Mouse (Mus musculus) thymus, postnatal 14 days (tissue): Measurements from ENCODE around the gene Tbxa2r.

Experiments
- DNase-seq: peaks from one replicate; pipeline ENCODE4 v3.0.0; 2021

Tbxa2r gene

DNA sequence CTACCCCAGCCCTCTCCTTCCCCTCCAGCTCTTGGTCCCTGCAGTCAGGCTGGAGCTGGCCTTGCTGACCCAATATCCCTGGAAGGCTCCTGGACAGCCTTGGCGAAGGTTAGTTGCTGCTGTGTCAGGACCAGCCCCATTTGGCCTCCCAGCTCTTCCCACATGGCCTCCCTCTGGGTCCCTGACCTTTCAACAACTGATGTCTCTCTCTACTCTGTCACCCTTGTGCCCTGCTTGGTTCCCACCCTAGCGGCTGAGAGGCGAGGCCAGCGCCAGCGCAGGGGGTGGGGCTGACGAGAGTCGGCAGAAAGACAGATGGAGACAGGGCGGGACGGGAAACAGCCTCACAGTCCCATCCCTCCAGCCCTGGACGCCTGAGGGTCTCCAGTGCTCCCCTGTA lies at the start of gene Tbxa2r:
TSS of gene Tbxa2r (plus strand) at position 346 of the 400 bp plus-strand sequence.
- peak; percentile 94 for DNase-seq

GRCm38 (mm10) chr10:81279496-81279895 lies 49.0 kb upstream of the Tbxa2r start:
- no peak for DNase-seq

DNA sequence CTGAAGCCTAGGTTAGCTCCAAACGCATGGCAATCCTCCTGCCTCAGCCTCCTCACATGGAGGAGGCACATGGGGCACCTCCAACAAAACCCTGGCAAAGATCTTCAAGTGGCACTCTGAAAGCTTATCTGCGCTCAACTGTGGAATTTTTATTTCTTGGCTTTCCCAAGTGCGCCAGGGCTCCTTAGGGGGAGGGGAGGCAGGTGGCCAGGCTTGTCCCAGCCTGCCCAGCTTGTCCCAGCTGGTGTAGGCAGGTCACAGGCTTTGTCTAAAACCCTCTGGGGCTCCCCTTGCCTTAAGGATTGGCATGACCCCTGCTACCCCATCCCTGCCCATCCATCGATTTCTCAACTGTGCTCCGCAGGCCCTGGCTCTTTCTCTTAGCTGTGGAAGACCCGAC lies 44.3 kb upstream of the Tbxa2r start:
- no peak for DNase-seq

DNA sequence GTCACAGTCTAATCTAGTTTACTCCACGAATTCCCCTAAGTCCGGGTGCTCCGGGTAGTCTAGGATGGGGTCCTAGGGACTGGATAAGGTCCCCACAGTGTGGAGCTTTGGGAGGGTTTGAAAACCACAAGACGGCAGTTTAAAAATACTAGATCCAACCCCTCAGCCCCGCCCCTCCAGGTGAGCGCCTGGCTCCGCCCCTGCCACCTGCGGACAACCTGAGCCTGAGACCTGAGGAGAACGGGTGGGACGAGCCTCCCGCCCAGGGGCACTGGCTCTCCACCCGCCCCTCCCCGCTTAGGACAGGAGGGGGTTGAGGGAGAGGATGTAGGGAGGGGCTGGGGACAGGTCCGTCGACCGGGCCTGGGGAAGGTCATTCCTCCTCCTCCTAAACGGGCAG lies 43.8 kb upstream of the Tbxa2r start:
- no peak for DNase-seq

DNA sequence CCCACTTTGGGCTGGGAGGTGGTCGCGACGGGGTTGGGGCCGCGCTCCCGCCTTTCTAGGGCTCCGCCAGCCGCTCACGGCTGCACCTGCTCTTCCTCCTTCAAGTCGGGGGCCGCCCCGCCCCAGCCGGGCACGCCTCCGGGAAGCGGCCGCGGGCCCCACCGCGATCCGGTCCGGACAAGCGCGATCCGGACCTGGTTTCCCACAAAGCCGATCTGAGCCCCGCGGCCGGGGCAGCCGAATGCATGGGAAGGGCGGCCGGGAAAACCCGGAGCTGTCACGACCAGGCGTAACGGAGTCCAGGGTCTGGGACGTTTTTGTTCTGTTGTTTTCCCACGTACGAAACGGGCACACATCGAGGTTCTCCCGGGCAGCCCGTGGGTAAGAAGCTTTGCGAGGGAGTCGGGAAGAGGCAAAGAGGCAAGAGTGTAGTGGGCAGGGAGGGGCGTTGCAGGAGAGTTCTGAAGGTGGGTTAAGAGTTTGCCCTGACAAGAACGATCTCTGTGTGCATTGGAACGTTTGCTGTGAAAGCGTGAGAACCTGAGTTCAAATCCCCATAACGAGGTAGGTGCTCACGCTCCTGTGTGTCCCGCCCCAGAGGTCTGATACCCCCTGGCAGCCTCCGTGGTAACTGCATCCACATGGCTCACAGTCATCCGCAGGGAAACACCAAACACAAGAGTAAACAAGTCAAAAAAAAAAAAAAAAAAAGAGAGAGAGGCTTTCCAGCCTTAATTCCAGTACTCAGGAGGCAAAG lies 42.7 kb upstream of the Tbxa2r start:
- peak; percentile 97 for DNase-seq

- DNase-seq = no peak
These were observed 41.9 kb upstream of the Tbxa2r start for GRCm38 (mm10) chr10:81286586-81286985.

DNA sequence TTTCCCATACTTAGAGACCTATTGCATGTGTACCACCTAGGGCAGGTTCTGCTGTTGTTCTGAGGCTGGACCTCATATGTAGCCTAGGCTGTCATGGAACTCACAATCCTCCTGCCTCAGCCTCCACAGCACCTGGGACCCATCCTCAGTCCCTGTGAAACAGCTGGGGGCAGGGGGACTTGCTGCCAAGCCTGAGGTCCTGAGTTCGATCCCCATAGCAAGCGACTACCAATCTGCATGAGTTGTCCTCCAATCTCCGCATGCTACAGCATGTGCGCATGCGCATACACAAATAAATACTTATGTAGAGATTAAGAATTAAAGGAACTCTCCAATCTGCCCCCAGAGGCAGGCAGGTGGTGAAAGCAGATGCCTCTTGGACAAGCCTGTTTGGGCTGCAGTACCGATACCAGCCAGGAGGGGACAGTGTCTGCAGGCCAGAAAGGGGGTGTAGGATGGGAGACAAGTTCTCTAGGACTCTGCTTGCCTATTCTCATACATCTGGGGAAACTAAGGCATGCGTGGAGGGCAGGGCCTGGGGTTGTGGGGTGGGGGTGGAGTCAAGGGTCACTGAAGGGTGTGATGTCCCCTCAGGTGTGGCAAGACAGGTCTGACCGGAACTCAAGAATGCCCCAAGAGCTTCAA lies 40.9 kb upstream of the Tbxa2r start:
- DNase-seq = peak; percentile 83

- DNase-seq = peak; percentile 67
These were observed 39.9 kb upstream of the Tbxa2r start for GRCm38 (mm10) chr10:81288601-81289000.

DNA sequence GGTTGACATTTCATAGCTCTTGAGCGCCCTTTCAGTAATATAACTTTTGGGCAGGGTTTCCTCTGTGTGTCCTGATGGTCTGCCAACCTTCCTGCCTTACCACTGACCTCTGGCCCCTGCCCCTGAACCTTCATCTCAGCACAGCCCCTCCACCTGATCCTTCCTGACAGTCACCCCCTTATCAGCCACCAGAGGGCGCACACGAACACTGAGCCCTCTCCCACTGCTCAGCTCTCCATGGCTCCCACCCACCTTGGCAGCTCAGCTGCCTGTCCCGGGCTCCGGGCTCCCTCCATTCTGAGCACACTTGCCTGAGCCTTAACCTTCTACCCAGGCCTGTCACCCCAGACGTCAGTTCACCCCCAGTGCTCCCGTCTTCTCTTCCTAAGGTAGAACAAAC lies 39.3 kb upstream of the Tbxa2r start:
- DNase-seq = peak; percentile 78

- no peak for DNase-seq
These were observed 38.7 kb upstream of the Tbxa2r start for GRCm38 (mm10) chr10:81289811-81290210.

- DNase-seq = peak; percentile 71
These were observed 37.7 kb upstream of the Tbxa2r start for GRCm38 (mm10) chr10:81290698-81291460.

DNA sequence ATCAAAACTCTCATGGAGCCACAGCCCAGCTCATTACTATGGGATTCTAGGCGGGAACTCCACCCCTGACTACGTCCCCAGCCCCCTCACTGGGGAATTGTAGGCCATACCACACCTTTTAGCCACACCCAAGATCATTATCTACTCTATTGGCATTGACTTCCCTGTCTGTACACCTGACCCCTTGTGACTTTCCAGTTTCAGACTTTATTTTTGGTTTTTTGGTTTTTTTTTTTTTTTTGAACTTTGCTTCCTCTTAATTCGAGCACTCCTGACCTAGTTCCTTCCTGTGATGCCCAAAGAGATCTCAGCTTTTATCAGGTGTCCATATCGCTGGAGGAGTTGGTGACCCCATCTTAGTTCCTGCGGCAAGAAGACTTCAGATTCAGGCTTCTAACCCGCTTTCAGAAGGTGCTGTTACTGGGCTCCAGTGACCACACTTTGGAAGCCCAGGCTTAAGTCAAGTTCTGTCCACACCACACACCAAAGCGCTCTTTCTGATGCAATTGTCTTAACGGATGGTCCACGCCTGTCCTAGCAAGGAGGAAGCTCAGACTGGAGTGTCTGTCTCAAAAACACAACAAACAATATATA lies 36.9 kb upstream of the Tbxa2r start, which contains the start of gene Tjp3:
TSS of gene Tjp3 (minus strand) at position 71 of the 594 bp plus-strand sequence.
- DNase-seq = no peak

GRCm38 (mm10) chr10:81292554-81293333 lies 35.8 kb upstream of the Tbxa2r start, which contains the start of gene Pip5k1c:
Gene Pip5k1c, plus strand, starts transcription at chr10:81292963.
- DNase-seq = peak; percentile 99

DNA sequence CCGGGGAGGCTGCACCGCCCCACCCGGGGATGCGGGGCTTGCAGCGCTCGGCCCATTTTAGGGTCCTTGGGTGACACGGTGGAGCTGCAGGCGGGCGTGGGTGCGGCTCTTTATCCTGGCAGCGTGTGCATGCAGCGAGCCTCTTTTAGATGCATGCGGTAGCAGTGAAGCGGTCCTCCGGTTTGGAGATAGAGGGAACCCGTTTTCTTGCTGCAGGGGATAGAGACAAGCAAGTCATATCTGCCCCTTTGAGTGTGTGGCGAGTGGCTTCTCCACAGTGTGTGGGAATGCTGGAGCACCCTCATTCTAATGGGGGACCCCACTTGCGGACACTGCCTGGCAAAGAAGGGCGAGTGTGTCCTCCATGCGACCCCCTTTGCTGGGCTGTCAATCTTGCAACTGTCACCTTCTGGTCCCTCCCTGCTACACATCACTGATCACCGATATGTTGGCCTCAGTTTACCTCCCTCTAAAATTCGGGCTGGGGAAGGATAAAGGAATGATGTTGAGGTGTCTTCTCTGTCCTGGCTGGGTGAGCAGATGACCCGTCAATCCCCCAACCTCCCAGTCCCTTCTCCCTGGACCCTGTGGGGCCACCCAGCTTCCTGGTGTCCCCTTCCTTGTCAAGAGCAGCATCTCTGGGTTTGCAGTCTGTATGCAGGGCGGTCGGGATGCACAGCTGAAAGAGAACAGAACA lies 35.0 kb upstream of the Tbxa2r start:
- DNase-seq = no peak

DNA sequence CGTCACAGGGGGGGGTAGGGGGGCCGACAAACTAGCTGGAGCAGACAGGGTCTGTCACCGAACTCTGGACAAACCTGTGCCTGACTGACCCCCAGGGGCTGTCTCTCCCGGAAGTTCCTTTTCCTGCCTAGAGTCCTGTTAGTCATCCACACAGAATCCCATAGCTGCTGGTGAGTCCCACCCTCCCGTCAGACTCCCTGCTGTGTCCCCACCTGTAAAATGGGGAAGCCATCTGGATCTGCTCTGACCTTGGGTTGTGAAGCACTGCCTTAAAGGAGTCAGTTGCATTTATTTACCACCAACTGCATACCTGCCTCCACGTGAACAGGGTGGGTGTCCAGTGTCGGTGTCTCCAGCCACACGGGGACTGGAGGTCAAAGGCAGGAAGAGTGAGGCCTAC lies 34.1 kb upstream of the Tbxa2r start:
- DNase-seq = no peak

GRCm38 (mm10) chr10:81295185-81295584 lies 33.3 kb upstream of the Tbxa2r start:
- DNase-seq = no peak

DNA sequence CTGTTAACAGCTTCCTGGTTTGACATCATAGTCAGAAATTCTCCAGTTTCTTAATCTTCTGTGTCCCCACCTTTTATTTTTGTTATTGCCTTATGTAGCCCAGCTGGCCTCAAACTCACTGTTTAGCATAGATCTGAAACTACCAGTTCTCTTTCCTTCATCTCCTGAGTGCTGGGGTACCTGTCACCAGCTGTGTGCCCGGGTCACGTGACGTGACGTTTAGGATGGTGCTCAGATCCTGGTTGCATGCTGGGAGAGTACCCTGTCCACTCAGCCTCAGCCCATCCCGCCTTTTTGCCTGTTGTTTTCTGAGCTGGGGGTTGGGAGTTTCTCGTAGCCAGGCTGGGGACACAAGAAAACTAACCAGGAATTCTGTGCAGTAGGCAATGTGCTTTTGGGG lies 31.3 kb upstream of the Tbxa2r start:
- peak; percentile 79 for DNase-seq

- DNase-seq = peak; percentile 84
These were observed 30.7 kb upstream of the Tbxa2r start for GRCm38 (mm10) chr10:81297845-81298244.

- peak; percentile 74 for DNase-seq
These were observed 30.0 kb upstream of the Tbxa2r start for GRCm38 (mm10) chr10:81298369-81299100.

DNA sequence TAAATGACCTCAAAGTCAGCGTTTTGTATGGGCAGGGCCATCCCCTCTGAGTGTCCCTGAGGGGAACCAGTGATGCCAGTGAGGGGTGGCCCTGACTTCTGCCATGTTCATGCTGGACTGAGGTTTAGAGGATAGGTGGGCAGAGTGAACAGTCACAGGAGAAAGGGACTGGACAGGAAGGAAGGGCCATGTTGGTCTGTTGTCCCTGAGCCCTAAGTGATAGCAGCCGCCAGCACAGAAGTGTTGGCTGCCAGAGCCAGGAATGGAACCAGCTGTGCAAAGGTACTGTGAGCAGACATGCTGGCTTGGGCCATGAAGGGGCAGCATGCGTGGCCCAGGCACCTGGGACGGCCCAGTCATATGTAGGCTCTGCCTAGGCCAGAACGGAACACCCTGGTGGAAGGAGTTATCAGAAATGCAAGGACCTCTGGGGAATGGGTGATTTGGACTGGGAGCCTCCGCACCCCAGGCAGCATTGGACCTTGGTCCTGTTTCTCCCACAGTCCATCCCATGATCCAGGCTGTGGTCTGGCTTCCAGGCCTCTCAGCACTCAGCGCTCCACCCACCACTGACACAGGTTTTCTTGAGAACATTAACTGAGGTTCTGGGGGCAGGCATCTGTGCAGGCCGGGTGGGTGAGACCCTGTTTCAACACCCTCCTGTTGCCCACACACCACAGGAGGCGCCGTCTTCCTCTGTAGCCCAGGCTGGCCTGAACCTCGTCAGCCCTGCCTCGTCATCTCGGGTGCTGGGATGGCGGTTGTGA lies 28.8 kb upstream of the Tbxa2r start:
- DNase-seq = no peak
